Mouse (Mus musculus) layer of hippocampus, postnatal 14 days (tissue): ENCODE measurements around the gene Chad. TPM values are rescaled to one million over a fixed set of nuclear protein-coding genes. Genes with fewer than 3 reads are reported as not detected.

Experiments used
- DNase-seq, 2 experiments: peaks; one replicate each; pipeline ENCODE4 v3.0.0; 2021 to 2022; ENCODE audit warnings: low spot score in 2 of 2, mixed read lengths in 1 of 2
- total RNA-seq, 2 experiments: library from RNA; stranded (reverse); gene quantifications; 2 replicates each; pipeline ENCODE4 v1.2.3; 2021

Gene Chad
- total RNA-seq, 2 experiments from 2014 or later, result 1.3 to 2.4 TPM

DNA sequence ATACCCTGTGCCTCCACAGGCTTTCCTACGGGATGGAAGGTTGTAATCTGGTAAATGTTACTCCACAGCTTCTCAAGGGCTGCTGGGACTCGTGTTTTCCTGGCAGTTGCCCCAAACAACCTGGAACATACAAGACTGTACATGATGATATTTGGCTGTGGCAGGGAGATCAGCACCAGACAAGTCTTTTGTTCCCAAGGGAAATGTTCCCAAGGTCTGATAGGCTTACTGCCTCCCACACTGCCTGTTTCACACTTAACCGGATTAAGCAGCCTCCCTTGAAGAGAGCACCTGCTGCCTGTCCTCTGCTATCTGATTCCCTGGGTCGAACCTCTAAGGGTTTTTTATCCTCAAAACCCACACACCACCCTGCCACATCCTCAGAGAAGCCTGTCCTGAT, 50.6 kb downstream of the Chad start:
- DNase-seq, result no peak

DNA sequence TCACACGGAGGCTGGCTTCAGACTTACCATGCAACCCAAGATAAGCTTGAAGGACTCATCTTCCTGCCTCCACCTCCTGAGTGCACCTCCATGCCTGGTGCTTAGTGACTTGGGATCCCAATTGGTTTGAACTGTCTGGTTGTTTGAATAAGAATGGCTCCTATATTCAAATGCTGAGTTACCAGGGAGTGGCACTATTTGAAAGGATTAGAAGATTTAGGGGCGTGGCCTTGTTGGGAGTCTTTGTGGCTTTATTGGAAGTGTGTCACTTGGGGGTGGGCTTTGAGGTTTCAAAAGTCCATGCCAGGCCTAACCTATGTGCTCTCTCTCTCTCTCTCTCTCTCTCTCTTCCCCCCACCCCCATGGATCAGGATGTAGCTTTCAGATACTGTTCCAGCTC, 52.8 kb downstream of the Chad start:
- DNase-seq, result no peak

Other genes with a start within 250 kb of the Chad start
- 100 to 1,000 TPM; 119 to 127 TPM for gene Luc7l3, start 243.1 kb upstream of the Chad start, total RNA-seq
- 100 to 1,000 TPM in 1 of 2 experiments, 10 to 100 TPM in 1; 99.2 to 104 TPM for gene Ankrd40, start 237.0 kb upstream of the Chad start, total RNA-seq
- gene Abcc3, start 172.1 kb upstream of the Chad start, total RNA-seq, result 1 to 10 TPM; 1.8 to 3.8 TPM
- 10 to 100 TPM; 74.7 to 92.9 TPM for gene Cacna1g, start 90.8 kb upstream of the Chad start, total RNA-seq
- under 1 TPM; 0.35 to 0.43 TPM for gene Spata20, start 78.9 kb upstream of the Chad start, total RNA-seq
- 1 to 10 TPM; 3.9 to 5.7 TPM for gene Epn3, start 65.1 kb upstream of the Chad start, total RNA-seq
- gene Mycbpap, start 43.3 kb upstream of the Chad start, total RNA-seq, result 1 to 10 TPM; 1.6 to 5.6 TPM
- 10 to 100 TPM; 10.2 to 11.6 TPM for gene Rsad1, start 15.8 kb upstream of the Chad start, total RNA-seq
- 10 to 100 TPM; 20.9 to 23.0 TPM for gene Acsf2, start 36.8 kb downstream of the Chad start, total RNA-seq
- gene Lrrc59, start 64.7 kb downstream of the Chad start, total RNA-seq, result 10 to 100 TPM; 74.0 to 75.1 TPM
- gene Mrpl27, start 88.7 kb downstream of the Chad start, total RNA-seq, result 10 to 100 TPM; 64.5 to 69.6 TPM
- gene Eme1, start 88.9 kb downstream of the Chad start, total RNA-seq, result under 1 TPM; 0.60 to 0.78 TPM
- 10 to 100 TPM; 27.3 to 36.0 TPM for gene Xylt2, start 112.5 kb downstream of the Chad start, total RNA-seq
- gene Gm11541, start 139.5 kb downstream of the Chad start, total RNA-seq, result not detected
- under 1 TPM in 1 of 2 experiments, not detected in 1; 0.45 TPM for gene Cdc34b, start 176.7 kb downstream of the Chad start, total RNA-seq
- not detected for gene Tmem92, start 217.7 kb downstream of the Chad start, total RNA-seq